Mouse (Mus musculus) heart, embryonic 15.5 days (tissue): ENCODE measurements around the gene Hdac1. TPM values are rescaled to one million over a fixed set of nuclear protein-coding genes. Genes with fewer than 3 reads are reported as not detected.

Source experiments
- ATAC-seq: fragments of 200-750 bp; cut with Nextera tagmentation; replicated peaks from 2 replicates; pipeline ENCODE4 v1.8.0; 2017; ENCODE audit warnings: low read depth, moderate TSS enrichment; ENCODE audit not compliant: insufficient number of reproducible peaks, insufficient read depth, low FRiP score
- H3K27ac ChIP-seq: fragments of 300-500 bp; sonication (generic); 2 replicates; pipeline ENCODE4 v1.5.1; 2015; ENCODE audit warnings: mild to moderate bottlenecking, inconsistent platforms
- H3K27me3 ChIP-seq: fragments of 300-500 bp; sonication (generic); 2 replicates; pipeline ENCODE4 v1.6.1; 2015; ENCODE audit warnings: inconsistent platforms
- H3K36me3 ChIP-seq: fragments of 300-500 bp; sonication (generic); 2 replicates; pipeline ENCODE4 v1.6.1; 2015; ENCODE audit warnings: mild to moderate bottlenecking, inconsistent platforms
- H3K4me1 ChIP-seq: fragments of 300-500 bp; sonication (generic); replicated peaks from 2 replicates; pipeline ENCODE4 v1.6.1; 2015; ENCODE audit warnings: inconsistent platforms
- H3K4me2 ChIP-seq: fragments of 300-500 bp; sonication (generic); 2 replicates; pipeline ENCODE4 v1.6.1; 2015; ENCODE audit warnings: inconsistent platforms, mild to moderate bottlenecking, moderate library complexity
- H3K4me3 ChIP-seq: fragments of 300-500 bp; sonication (generic); 2 replicates; pipeline ENCODE4 v1.5.1; 2015; ENCODE audit warnings: mild to moderate bottlenecking, inconsistent platforms
- H3K9ac ChIP-seq: fragments of 300-500 bp; sonication (generic); 2 replicates; pipeline ENCODE4 v1.6.1; 2015; ENCODE audit warnings: mild to moderate bottlenecking, inconsistent platforms
- H3K9me3 ChIP-seq: fragments of 300-500 bp; sonication (generic); replicated peaks from 2 replicates; pipeline ENCODE4 v1.6.1; 2016; ENCODE audit warnings: inconsistent platforms
- WGBS: fragments of 180-500 bp; shearing (Covaris S2); methylation state at CpG from one replicate; pipeline ENCODE4 v1.1.7; 2015; ENCODE audit warnings: mixed read lengths; 5-methylcytosine and 5-hydroxymethylcytosine counted together
- microRNA-seq: library from miRNA; unstranded; fragments of <30 nt; microRNA quantifications from one replicate; pipeline ENCODE4, GENCODE M21; 2016
- polyA plus RNA-seq: library from polyadenylated mRNA; unstranded; fragments of >200 nt; fragmentation: Nextera tagmentation; extraction: Ambion mirVana; gene quantifications from 2 replicates; pipeline ENCODE4 v1.2.1, GENCODE M21; 2015

Gene Hdac1
- polyA plus RNA-seq, 1 experiment from 2014 or later: 99.9 TPM

- no peaks in the 10 kb centered on the region for H3K9me3 ChIP-seq
- peak overlapping the region; percentile 65 for H3K27ac ChIP-seq
- peaks cover 14% of the 10 kb centered on the region for H3K27me3 ChIP-seq
- H3K4me3 ChIP-seq: no peak overlapping the region
- no peaks in the 10 kb centered on the region for H3K36me3 ChIP-seq
- whole genome bisulfite sequencing: 30% methylated on average over 6 of the region's 6 CpGs
- no peak overlapping the region for H3K9ac ChIP-seq
- ATAC-seq: peak; percentile 24; the same call in 1 of the 2 replicates
- H3K4me1 ChIP-seq: peaks cover 47% of the 10 kb centered on the region
- H3K4me2 ChIP-seq: 0 out of 2 replicates have a peak overlapping the region, but pooled peaks have one; percentile 6
Observed at GRCm38 (mm10) chr4:129496631-129497030, 45.9 kb downstream of the Hdac1 start.

DNA sequence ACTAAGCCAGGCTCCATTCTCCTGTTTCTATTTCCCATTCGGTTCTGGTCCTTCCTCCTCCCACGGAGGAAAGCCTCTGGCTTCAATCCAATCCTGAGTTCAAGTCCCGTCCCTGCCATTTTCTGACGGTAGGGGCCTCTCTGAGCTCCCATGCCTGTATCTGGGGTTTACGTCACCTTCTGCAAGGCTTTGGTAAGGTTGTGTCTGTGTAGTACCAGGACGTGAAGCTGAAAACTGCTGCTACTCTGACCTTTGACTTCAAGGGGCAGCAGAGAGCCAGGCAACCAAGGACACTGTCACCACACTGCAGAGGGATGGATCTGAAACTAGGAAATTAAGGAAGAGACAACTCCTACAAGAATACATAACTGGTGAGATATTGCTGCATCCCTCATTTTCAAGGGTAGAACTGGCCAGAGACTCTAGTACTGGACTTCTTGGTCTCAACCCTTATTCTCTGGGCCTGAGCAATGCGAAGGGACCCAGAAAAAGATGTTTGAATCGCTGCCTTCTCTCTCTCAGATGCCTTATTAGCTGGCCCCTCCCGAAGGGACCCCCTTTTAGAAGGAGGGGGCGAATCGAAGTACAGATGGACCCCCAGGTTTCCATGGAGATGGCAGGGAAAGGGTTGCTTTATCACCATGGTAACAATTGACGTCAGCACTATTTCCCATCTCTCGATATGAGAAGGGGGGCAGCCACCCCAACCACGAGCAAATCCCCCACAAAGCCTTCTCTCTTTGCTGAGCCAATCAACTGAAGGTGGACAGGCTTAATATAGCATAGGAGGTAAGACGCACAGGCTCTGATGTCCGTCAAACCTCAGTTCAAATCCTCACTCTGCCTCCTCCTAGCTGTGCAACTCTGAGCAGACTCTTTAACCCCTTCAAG, 46.6 kb downstream of the Hdac1 start:
- H3K9ac ChIP-seq: no peak overlapping the region
- H3K27me3 ChIP-seq: peaks cover 21% of the 10 kb centered on the region
- 0 out of 2 replicates have a peak overlapping the region, but pooled peaks have one; percentile 6 for H3K4me2 ChIP-seq
- no peaks in the 10 kb centered on the region for H3K36me3 ChIP-seq
- no peak overlapping the region for H3K4me3 ChIP-seq
- no peak for ATAC-seq
- H3K9me3 ChIP-seq: no peaks in the 10 kb centered on the region
- 31% methylated on average over 16 of the region's 16 CpGs for WGBS
- H3K4me1 ChIP-seq: peaks cover 50% of the 10 kb centered on the region
- H3K27ac ChIP-seq: peak overlapping the region; percentile 65

DNA sequence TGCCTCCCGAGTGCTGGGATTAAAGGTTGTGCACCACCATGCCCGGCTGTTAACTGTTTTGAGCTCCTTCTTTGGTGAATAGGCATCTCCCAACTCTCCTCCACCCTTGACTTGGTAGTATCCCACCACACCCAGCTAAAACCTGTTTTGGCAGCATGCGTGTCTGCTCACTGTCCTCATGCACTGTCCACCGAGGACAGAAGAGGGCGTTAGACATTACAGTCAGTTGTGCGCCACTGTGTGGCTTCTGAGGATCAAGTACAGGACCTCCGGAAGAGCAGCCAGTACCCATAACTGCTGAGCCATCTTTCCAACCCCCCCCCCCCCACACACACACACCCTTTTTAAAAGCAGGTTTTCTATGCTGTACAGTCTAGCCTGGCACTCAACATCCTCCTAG, 47.8 kb downstream of the Hdac1 start:
- 64% methylated on average over 7 of the region's 7 CpGs for WGBS
- Histone ChIP-seq H3K27ac (0 out of 2 replicates have a peak overlapping the region, but pooled peaks have one; percentile 65), H3K9ac (no peak overlapping the region), H3K4me1 (peaks cover 43% of the 10 kb centered on the region), H3K9me3 (no peaks in the 10 kb centered on the region), H3K4me2 (no peak overlapping the region), H3K36me3 (no peaks in the 10 kb centered on the region), H3K27me3 (peaks cover 28% of the 10 kb centered on the region), H3K4me3 (no peak overlapping the region)
- no peak for ATAC-seq

GRCm38 (mm10) chr4:129490972-129491880, 51.3 kb downstream of the Hdac1 start, which contains the start of the genes Tssk3 and Fam229a:
TSS of gene Tssk3 (minus strand) at chr4:129491022.
TSS of gene Fam229a (plus strand) at chr4:129491190.
- H3K4me1 ChIP-seq: peaks cover 23% of the 10 kb centered on the region
- WGBS: 6% methylated on average over 70 of the region's 70 CpGs
- H3K9ac ChIP-seq: peak within 1 kb of the TSS; percentile 37
- peak within 1 kb of the TSS; percentile 71 for H3K4me2 ChIP-seq
- H3K27me3 ChIP-seq: peaks cover 28% of the 10 kb centered on the region
- H3K9me3 ChIP-seq: no peaks in the 10 kb centered on the region
- peak; percentile 44; the same call in 1 of the 2 replicates for ATAC-seq
- H3K4me3 ChIP-seq: peak within 1 kb of the TSS; percentile 41
- peaks cover 30% of the 10 kb centered on the region for H3K36me3 ChIP-seq
- H3K27ac ChIP-seq: no peak within 1 kb of the TSS

- Histone ChIP-seq H3K27me3 (no peaks in the 10 kb centered on the region), H3K36me3 (peaks cover 68% of the 10 kb centered on the region), H3K4me3 (no peak overlapping the region), H3K9ac (no peak overlapping the region), H3K4me1 (no peaks in the 10 kb centered on the region), H3K27ac (no peak overlapping the region), H3K9me3 (no peaks in the 10 kb centered on the region), H3K4me2 (no peak overlapping the region)
- ATAC-seq: no peak
- WGBS: 74% methylated on average over 1 of the region's 1 CpGs
Observed at GRCm38 (mm10) chr4:129481090-129481489, 61.4 kb downstream of the Hdac1 start.

DNA sequence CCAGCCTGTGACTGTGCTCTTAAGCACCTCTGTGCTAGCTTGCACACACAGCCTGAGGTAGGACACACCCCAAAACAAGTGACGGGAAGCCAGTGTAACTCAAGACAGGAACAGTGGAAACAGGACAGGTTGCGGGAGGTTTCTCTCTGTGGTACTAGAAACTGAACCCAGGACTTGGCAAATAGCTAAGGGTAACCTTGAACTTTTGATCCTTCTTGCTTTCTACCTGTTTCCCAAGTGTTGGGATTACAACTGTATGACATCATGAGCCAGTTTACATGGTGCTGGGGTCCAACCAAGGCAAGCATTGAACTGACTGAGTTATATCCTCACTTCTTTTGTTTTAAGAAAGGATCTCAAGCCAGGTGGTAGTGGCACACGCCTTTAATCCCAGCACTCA, 62.6 kb downstream of the Hdac1 start:
- no peak overlapping the region for H3K9ac ChIP-seq
- H3K4me1 ChIP-seq: no peaks in the 10 kb centered on the region
- H3K9me3 ChIP-seq: no peaks in the 10 kb centered on the region
- H3K27ac ChIP-seq: no peak overlapping the region
- no peak overlapping the region for H3K4me2 ChIP-seq
- no peak for ATAC-seq
- no peaks in the 10 kb centered on the region for H3K27me3 ChIP-seq
- H3K36me3 ChIP-seq: peaks cover 67% of the 10 kb centered on the region
- WGBS: 90% methylated on average over 3 of the region's 3 CpGs
- no peak overlapping the region for H3K4me3 ChIP-seq

DNA sequence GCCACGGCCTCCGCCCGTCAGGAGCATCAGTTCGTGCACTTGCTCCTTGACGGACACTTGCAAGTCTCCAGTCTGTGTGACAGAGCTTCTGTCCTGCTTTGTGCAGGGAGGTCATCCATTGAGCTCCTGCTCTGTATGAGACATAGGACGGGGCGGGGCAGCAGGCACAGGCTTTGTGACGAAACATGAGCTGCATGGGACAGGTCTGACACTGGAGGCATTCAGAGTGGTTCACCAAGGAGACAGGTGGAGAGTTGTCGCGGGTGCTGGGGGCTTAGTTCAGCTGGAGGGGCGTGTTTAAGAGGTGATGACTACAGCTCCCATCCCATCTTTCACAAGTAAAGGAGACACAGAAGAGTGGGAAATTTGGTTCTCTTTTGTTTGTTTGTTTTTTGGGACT, 66.5 kb downstream of the Hdac1 start:
- Histone ChIP-seq H3K36me3 (peaks cover 72% of the 10 kb centered on the region), H3K27ac (no peak overlapping the region), H3K9me3 (no peaks in the 10 kb centered on the region), H3K4me3 (no peak overlapping the region), H3K4me1 (no peaks in the 10 kb centered on the region), H3K27me3 (no peaks in the 10 kb centered on the region), H3K9ac (no peak overlapping the region), H3K4me2 (no peak overlapping the region)
- WGBS: 90% methylated on average over 11 of the region's 11 CpGs
- no peak for ATAC-seq

Small RNAs within 50 kb of the gene (microRNA-seq; reads per million reads assigned to microRNA genes)
- not detected for gene Mir8119

Other genes starting within 250 kb of the Hdac1 start
- gene Rbbp4, start 207.3 kb downstream of the Hdac1 start, polyA plus RNA-seq: 262 and 276 TPM in 2 replicates
- gene Zbtb8os, start 207.0 kb downstream of the Hdac1 start, polyA plus RNA-seq: 33.1 and 43.1 TPM in 2 replicates
- 11.0 and 13.1 TPM in 2 replicates for gene Zbtb8a, start 164.6 kb downstream of the Hdac1 start, polyA plus RNA-seq
- gene Zbtb8b, start 101.9 kb downstream of the Hdac1 start, polyA plus RNA-seq: 5.8 and 6.2 TPM in 2 replicates
- 23.1 and 27.2 TPM in 2 replicates for gene Bsdc1, start 81.1 kb downstream of the Hdac1 start, polyA plus RNA-seq
- gene Tssk3, start 51.7 kb downstream of the Hdac1 start, polyA plus RNA-seq: not detected in 2 replicates
- gene Fam229a, start 51.5 kb downstream of the Hdac1 start, polyA plus RNA-seq: 0.27 TPM in 1 of 2 replicates, not detected in the other
- gene Marcksl1, start 29.1 kb downstream of the Hdac1 start, polyA plus RNA-seq: 283 and 352 TPM in 2 replicates
- 6.8 and 62.1 TPM in 2 replicates for gene Lck, start 30.9 kb upstream of the Hdac1 start, polyA plus RNA-seq
- gene Fam167b, start 35.8 kb upstream of the Hdac1 start, polyA plus RNA-seq: 4.4 and 5.0 TPM in 2 replicates
- gene Eif3i, start 57.9 kb upstream of the Hdac1 start, polyA plus RNA-seq: 151 and 175 TPM in 2 replicates
- gene Tmem234, start 58.0 kb upstream of the Hdac1 start, polyA plus RNA-seq: 136 and 147 TPM in 2 replicates
- 1.7 and 2.1 TPM in 2 replicates for gene Dcdc2b, start 71.5 kb upstream of the Hdac1 start, polyA plus RNA-seq
- gene Iqcc, start 76.4 kb upstream of the Hdac1 start, polyA plus RNA-seq: 19.0 and 22.9 TPM in 2 replicates
- 47.3 and 52.4 TPM in 2 replicates for gene Ccdc28b, start 81.2 kb upstream of the Hdac1 start, polyA plus RNA-seq
- gene Txlna, start 98.4 kb upstream of the Hdac1 start, polyA plus RNA-seq: 38.4 and 50.8 TPM in 2 replicates
- 13.6 and 16.6 TPM in 2 replicates for gene Kpna6, start 130.1 kb upstream of the Hdac1 start, polyA plus RNA-seq
- gene Tmem39b, start 154.1 kb upstream of the Hdac1 start, polyA plus RNA-seq: 6.1 and 7.4 TPM in 2 replicates
- gene Khdrbs1, start 199.6 kb upstream of the Hdac1 start, polyA plus RNA-seq: 64.8 and 73.1 TPM in 2 replicates